Mouse (Mus musculus): ENCODE measurements around the gene Mlxipl.
A peak's percentile ranks its signal among the peaks of the same experiment; 100 is the strongest.

Gene Mlxipl

DNA sequence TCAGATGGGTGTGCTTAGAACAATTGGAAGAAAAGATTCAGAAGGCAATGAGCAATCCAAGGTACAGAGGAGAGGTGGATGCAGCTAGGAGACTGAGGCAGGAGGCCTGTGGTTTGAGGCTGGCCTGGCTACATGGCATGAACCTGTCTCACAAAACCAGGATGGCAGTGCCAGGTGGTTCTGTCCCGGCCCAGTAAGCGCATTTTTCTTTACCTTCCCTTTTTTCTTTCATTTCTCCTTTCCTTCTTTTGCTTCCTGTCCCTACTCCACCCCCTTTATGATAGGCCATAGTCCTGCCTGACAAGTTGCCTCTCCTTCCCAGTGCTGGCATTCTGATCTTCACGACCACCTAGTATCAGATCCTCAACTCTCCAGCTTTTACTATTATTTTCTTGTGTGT, 95.3 kb downstream of the Mlxipl start:
- no peak for DNase-seq (ENCODE audit: low spot score)

DNA sequence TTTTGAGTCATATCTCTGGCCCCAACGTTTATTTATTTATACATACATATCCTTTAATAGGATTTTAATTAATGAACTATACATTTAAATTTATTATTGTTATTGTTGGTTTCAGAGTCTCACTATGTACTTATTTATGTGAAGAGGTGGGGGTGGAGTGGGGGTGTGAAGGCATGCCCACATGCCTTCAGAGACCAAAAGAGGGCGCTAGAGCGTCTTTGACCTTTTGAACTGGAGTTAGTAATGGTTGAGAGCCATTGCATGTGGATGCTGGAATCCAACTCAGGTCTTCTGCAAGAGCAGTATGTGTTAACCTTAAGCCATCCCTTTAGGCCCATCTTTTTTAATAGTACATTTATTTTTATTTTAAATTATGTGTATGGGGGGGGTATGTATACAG, 95.9 kb downstream of the Mlxipl start:
- no peak for DNase-seq (ENCODE audit: low spot score)

DNA sequence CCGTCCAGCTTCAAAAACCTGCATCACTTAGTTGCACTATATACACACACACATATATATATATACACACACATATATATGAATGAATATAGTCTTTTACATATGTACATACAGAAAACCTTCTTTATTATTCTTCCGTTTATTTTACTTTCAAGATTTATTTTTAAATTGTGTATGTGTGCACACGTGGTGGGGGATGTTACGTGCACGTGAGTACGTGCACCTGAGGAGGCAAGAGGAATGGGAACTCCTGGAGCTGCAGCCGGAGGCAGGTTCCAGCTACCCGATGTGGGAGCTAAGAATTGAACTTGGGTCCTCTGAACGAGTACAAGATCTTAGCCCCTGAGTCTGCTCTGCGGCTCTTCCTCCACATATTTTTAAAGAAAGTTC, 96.5 kb downstream of the Mlxipl start:
- DNase-seq (ENCODE audit: low spot score): no peak

DNA sequence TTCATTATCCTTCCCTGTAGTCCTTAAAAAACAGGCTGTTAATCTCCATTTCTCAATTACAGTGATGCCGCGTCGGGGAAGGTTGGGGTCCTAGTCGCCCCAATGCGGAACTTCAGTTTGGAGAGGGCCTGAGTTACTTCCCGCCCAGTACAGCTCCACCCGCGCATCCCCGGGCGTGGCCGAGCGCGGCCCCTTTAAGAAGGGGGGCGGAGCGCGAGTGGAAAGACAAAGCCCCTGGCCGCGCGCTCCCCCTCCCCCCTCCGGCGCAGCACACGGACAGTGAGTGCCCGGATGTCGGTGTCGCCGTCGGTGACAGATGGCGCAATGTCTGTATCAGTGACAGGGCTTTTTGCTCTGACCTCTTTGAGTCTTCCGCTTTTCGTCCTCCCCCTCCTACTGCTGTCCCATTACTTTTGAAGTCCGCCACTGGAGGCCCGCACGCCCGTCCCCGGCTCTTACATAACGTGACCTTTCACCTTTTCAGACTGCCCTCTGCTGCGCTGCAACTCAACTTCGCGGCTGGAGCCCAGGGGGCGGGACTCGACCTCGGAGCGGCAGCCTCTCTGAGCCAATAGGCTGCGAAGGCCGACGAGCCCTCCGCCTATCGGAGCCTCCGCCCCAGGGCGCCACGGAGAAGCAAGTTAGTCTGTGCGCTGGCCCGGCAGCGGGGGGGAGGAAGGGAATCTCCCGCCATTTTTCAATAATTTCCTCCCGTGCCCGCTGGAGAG, 97.1 kb downstream of the Mlxipl start, which contains the start of gene Baz1b:
TSS of gene Baz1b (plus strand) at position 644 of the 728 bp plus-strand sequence.
- DNase-seq (ENCODE audit: low spot score): peak; percentile 100

DNA sequence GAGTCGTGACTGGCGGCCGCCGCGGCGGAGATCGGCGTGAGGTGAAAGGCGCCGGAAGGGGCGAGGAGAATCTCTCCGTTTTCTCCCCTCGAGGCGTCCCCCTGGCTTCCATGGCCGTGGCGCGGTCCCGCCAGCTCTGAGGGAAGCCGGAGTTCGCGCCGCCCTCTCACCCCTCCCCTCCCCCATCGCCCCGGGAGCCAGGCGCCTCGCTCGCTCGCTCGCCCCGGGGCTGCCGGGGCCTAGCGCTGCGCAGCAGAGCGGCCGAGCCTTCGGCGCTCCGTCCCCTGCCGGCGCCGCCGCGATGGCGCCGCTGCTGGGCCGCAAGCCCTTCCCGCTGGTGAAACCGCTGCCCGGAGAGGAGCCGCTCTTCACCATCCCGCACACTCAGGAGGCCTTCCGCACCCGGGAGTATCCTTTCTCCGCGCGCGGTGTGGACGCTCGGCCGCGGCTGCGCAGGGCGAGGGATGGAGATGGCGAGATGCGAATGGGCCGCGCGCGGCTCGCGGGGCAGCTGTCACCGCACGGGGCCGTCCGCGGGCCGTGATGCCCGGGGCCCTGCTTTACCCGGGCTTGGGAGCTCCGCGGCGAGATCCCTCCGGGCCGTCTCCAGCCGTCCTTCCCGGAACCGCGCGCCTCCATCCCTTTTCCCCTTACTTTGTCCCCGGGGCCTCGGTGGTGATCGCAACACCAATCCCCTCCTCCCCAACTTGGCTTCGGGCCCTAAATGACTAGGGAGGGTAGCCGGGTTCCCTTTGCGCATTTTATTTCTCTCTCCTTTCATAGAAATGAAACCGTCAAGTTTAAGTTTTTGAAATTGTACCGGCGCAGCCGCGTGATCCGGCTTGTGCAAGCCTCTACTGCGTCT, 97.9 kb downstream of the Mlxipl start:
- DNase-seq (ENCODE audit: low spot score): peak; percentile 73
